Mouse (Mus musculus) liver, embryonic 12.5 days (tissue): ENCODE data around the gene Hus1. TPM values are rescaled to one million over a fixed set of nuclear protein-coding genes. Genes with fewer than 3 reads are reported as not detected.

Source experiments
- ATAC-seq: fragments of 200-750 bp; cut with Nextera tagmentation; 2 replicates; pipeline ENCODE4 v1.8.0; 2017; ENCODE audit warnings: moderate number of reproducible peaks, mild to moderate bottlenecking, moderate library complexity
- H3K27ac ChIP-seq: fragments of 300-500 bp; sonication (generic); 2 replicates; pipeline ENCODE4 v1.5.1; 2016; ENCODE audit warnings: mild to moderate bottlenecking
- H3K27me3 ChIP-seq: fragments of 300-500 bp; sonication (generic); replicated peaks from 2 replicates; pipeline ENCODE4 v1.6.1; 2016; ENCODE audit warnings: mild to moderate bottlenecking, moderate library complexity
- H3K36me3 ChIP-seq: fragments of 300-500 bp; sonication (generic); 2 replicates; pipeline ENCODE4 v1.6.1; 2016; ENCODE audit warnings: mild to moderate bottlenecking, moderate library complexity
- H3K4me1 ChIP-seq: fragments of 300-500 bp; sonication (generic); 2 replicates; pipeline ENCODE4 v1.6.1; 2016
- H3K4me2 ChIP-seq: fragments of 300-500 bp; sonication (generic); 2 replicates; pipeline ENCODE4 v1.6.1; 2016; ENCODE audit warnings: mild to moderate bottlenecking, moderate library complexity
- H3K4me3 ChIP-seq: fragments of 300-500 bp; sonication (generic); 2 replicates; pipeline ENCODE4 v1.5.1; 2016; ENCODE audit warnings: mild to moderate bottlenecking, moderate library complexity
- H3K9ac ChIP-seq: fragments of 300-500 bp; sonication (generic); 2 replicates; pipeline ENCODE4 v1.6.1; 2016; ENCODE audit warnings: mild to moderate bottlenecking, moderate library complexity
- H3K9me3 ChIP-seq: fragments of 300-500 bp; sonication (generic); replicated peaks from 2 replicates; pipeline ENCODE4 v1.6.1; 2016; ENCODE audit warnings: mild to moderate bottlenecking, moderate library complexity
- WGBS: fragments of 180-500 bp; shearing (Covaris S2); methylation state at CpG from one replicate; pipeline ENCODE4 v1.1.7; 2016; ENCODE audit not compliant: insufficient replicate concordance; 5-methylcytosine and 5-hydroxymethylcytosine counted together
- polyA plus RNA-seq: library from polyadenylated mRNA; unstranded; fragments of >200 nt; fragmentation: Nextera tagmentation; extraction: Ambion mirVana; gene quantifications from 2 replicates; pipeline ENCODE4 v1.2.1, GENCODE M21; 2016

Hus1 gene
- 12.8 and 14.4 TPM in 2 replicates for polyA plus RNA-seq

- H3K4me3 ChIP-seq = peak within 1 kb of the TSS; percentile 80
- H3K4me2 ChIP-seq = peak within 1 kb of the TSS; percentile 81
- H3K4me1 ChIP-seq = peaks cover 26% of the 10 kb centered on the region
- peaks cover 28% of the 10 kb centered on the region for H3K36me3 ChIP-seq
- 0 out of 2 replicates have a peak, but pooled peaks cover 3% of the 10 kb centered on the region for H3K27me3 ChIP-seq
- peak; percentile 96 for ATAC-seq
- H3K27ac ChIP-seq = peak within 1 kb of the TSS; percentile 82
- 2% methylated on average over 43 of the region's 43 CpGs for WGBS
- peak within 1 kb of the TSS; percentile 87 for H3K9ac ChIP-seq
- H3K9me3 ChIP-seq = no peaks in the 10 kb centered on the region
Observed at GRCm38 (mm10) chr11:9010853-9011339, at the start of gene Hus1. TSS of gene Hus1 (minus strand) at chr11:9011191.

- no peaks in the 10 kb centered on the region for H3K27me3 ChIP-seq
- ATAC-seq = no peak
- H3K4me1 ChIP-seq = no peaks in the 10 kb centered on the region
- no peaks in the 10 kb centered on the region for H3K36me3 ChIP-seq
- no peaks in the 10 kb centered on the region for H3K9me3 ChIP-seq
- H3K4me3 ChIP-seq = no peak overlapping the region
- H3K27ac ChIP-seq = no peak overlapping the region
- H3K9ac ChIP-seq = no peak overlapping the region
- 14% methylated on average over 5 of the region's 5 CpGs for WGBS
- H3K4me2 ChIP-seq = no peak overlapping the region
Observed at GRCm38 (mm10) chr11:9060484-9060883, 49.5 kb upstream of the Hus1 start.

GRCm38 (mm10) chr11:9060029-9060428 is 49.0 kb upstream of the Hus1 start:
- H3K9ac ChIP-seq = no peak overlapping the region
- no peak overlapping the region for H3K27ac ChIP-seq
- no peaks in the 10 kb centered on the region for H3K27me3 ChIP-seq
- no peaks in the 10 kb centered on the region for H3K9me3 ChIP-seq
- H3K4me2 ChIP-seq = no peak overlapping the region
- WGBS = 29% methylated on average over 1 of the region's 1 CpGs
- no peak overlapping the region for H3K4me3 ChIP-seq
- no peak for ATAC-seq
- H3K4me1 ChIP-seq = no peaks in the 10 kb centered on the region
- H3K36me3 ChIP-seq = no peaks in the 10 kb centered on the region

GRCm38 (mm10) chr11:9057711-9058110 is 46.7 kb upstream of the Hus1 start:
- no peak for ATAC-seq
- 71% methylated on average over 4 of the region's 4 CpGs for WGBS

GRCm38 (mm10) chr11:9056937-9057336 is 45.9 kb upstream of the Hus1 start:
- 49% methylated on average over 2 of the region's 2 CpGs for WGBS
- ATAC-seq = no peak
- Histone ChIP-seq H3K27me3 (no peaks in the 10 kb centered on the region), H3K9ac (no peak overlapping the region), H3K36me3 (no peaks in the 10 kb centered on the region), H3K4me2 (no peak overlapping the region), H3K4me3 (no peak overlapping the region), H3K4me1 (no peaks in the 10 kb centered on the region), H3K9me3 (no peaks in the 10 kb centered on the region), H3K27ac (no peak overlapping the region)

More at GRCm38 (mm10) chr11:9057711-9058110, 46.7 kb upstream of the Hus1 start:
- H3K27ac ChIP-seq = no peak overlapping the region
- H3K9me3 ChIP-seq = no peaks in the 10 kb centered on the region
- H3K4me1 ChIP-seq = no peaks in the 10 kb centered on the region
- no peak overlapping the region for H3K9ac ChIP-seq
- H3K4me2 ChIP-seq = no peak overlapping the region
- H3K27me3 ChIP-seq = no peaks in the 10 kb centered on the region
- H3K4me3 ChIP-seq = no peak overlapping the region
- H3K36me3 ChIP-seq = no peaks in the 10 kb centered on the region

- no peaks in the 10 kb centered on the region for H3K9me3 ChIP-seq
- WGBS = 44% methylated on average over 2 of the region's 2 CpGs
- no peak overlapping the region for H3K27ac ChIP-seq
- H3K4me3 ChIP-seq = no peak overlapping the region
- H3K9ac ChIP-seq = no peak overlapping the region
- ATAC-seq = no peak
- H3K4me2 ChIP-seq = no peak overlapping the region
- no peaks in the 10 kb centered on the region for H3K36me3 ChIP-seq
- peaks cover 22% of the 10 kb centered on the region for H3K27me3 ChIP-seq
- peaks cover 13% of the 10 kb centered on the region for H3K4me1 ChIP-seq
Observed at GRCm38 (mm10) chr11:9051895-9052294, 40.9 kb upstream of the Hus1 start.

- Histone ChIP-seq H3K36me3 (no peaks in the 10 kb centered on the region), H3K9ac (no peak overlapping the region), H3K27me3 (peaks cover 22% of the 10 kb centered on the region), H3K4me1 (peaks cover 13% of the 10 kb centered on the region), H3K4me2 (no peak overlapping the region), H3K9me3 (no peaks in the 10 kb centered on the region), H3K27ac (no peak overlapping the region), H3K4me3 (no peak overlapping the region)
- no peak for ATAC-seq
- 76% methylated on average over 4 of the region's 4 CpGs for WGBS
Observed at GRCm38 (mm10) chr11:9050241-9050640, 39.2 kb upstream of the Hus1 start.

- Histone ChIP-seq H3K27me3 (peaks cover 22% of the 10 kb centered on the region), H3K4me3 (peak within 1 kb of the TSS; percentile 48), H3K36me3 (no peaks in the 10 kb centered on the region), H3K9ac (0 out of 2 replicates have a peak within 1 kb of the TSS, but pooled peaks have one; percentile 9), H3K27ac (no peak within 1 kb of the TSS), H3K4me2 (peak within 1 kb of the TSS; percentile 77), H3K9me3 (no peaks in the 10 kb centered on the region), H3K4me1 (peaks cover 13% of the 10 kb centered on the region)
- WGBS = 1% methylated on average over 18 of the region's 18 CpGs
- peak; percentile 73 for ATAC-seq
Observed at GRCm38 (mm10) chr11:9048703-9049060, 37.7 kb upstream of the Hus1 start, which contains the start of gene Sun3. TSS of gene Sun3 (minus strand) at chr11:9048991.

GRCm38 (mm10) chr11:9048011-9048702 is 37.2 kb upstream of the Hus1 start, which contains the start of gene Gm11992:
TSS of gene Gm11992 (plus strand) at chr11:9048594.
- H3K27ac ChIP-seq = no peak within 1 kb of the TSS

GRCm38 (mm10) chr11:9047044-9047443 is 36.1 kb upstream of the Hus1 start:
- ATAC-seq = no peak
- WGBS = 76% methylated on average over 5 of the region's 5 CpGs
- H3K4me1 ChIP-seq = peaks cover 13% of the 10 kb centered on the region
- H3K27me3 ChIP-seq = peaks cover 22% of the 10 kb centered on the region
- H3K36me3 ChIP-seq = no peaks in the 10 kb centered on the region
- H3K9ac ChIP-seq = no peak overlapping the region
- H3K9me3 ChIP-seq = no peaks in the 10 kb centered on the region
- H3K4me2 ChIP-seq = no peak overlapping the region
- H3K27ac ChIP-seq = no peak overlapping the region
- no peak overlapping the region for H3K4me3 ChIP-seq

More at GRCm38 (mm10) chr11:9048011-9048702, 37.2 kb upstream of the Hus1 start, which contains the start of gene Gm11992:
- Histone ChIP-seq H3K27me3 (peaks cover 22% of the 10 kb centered on the region), H3K4me3 (peak within 1 kb of the TSS; percentile 48), H3K4me1 (peaks cover 13% of the 10 kb centered on the region), H3K36me3 (no peaks in the 10 kb centered on the region), H3K4me2 (peak within 1 kb of the TSS; percentile 77), H3K9ac (0 out of 2 replicates have a peak within 1 kb of the TSS, but pooled peaks have one; percentile 9), H3K9me3 (no peaks in the 10 kb centered on the region)
- peak; percentile 99 for ATAC-seq
- 3% methylated on average over 21 of the region's 21 CpGs for WGBS

GRCm38 (mm10) chr11:9046546-9046945 is 35.6 kb upstream of the Hus1 start:
- Histone ChIP-seq H3K27me3 (peaks cover 22% of the 10 kb centered on the region), H3K9ac (no peak overlapping the region), H3K4me3 (no peak overlapping the region), H3K4me2 (no peak overlapping the region), H3K27ac (no peak overlapping the region), H3K9me3 (no peaks in the 10 kb centered on the region), H3K36me3 (no peaks in the 10 kb centered on the region), H3K4me1 (peaks cover 13% of the 10 kb centered on the region)
- 59% methylated on average over 2 of the region's 2 CpGs for WGBS
- no peak for ATAC-seq

GRCm38 (mm10) chr11:9031530-9031929 is 20.5 kb upstream of the Hus1 start:
- H3K27ac ChIP-seq = no peak overlapping the region
- no peaks in the 10 kb centered on the region for H3K9me3 ChIP-seq
- no peak for ATAC-seq
- H3K4me3 ChIP-seq = no peak overlapping the region
- H3K27me3 ChIP-seq = no peaks in the 10 kb centered on the region
- H3K4me2 ChIP-seq = no peak overlapping the region
- no peak overlapping the region for H3K9ac ChIP-seq
- H3K36me3 ChIP-seq = no peaks in the 10 kb centered on the region
- WGBS = 58% methylated on average over 2 of the region's 2 CpGs
- no peaks in the 10 kb centered on the region for H3K4me1 ChIP-seq
